Mouse (Mus musculus) G1E (cell line): ENCODE measurements around the gene Hspbap1.

Experiments
- CTCF ChIP-seq: IDR thresholded peaks from 2 replicates; pipeline ENCODE4 v1.5.1; 2012; ENCODE audit warnings: low read depth, low read length, inconsistent platforms, mixed read lengths
- GATA1 ChIP-seq: IDR thresholded peaks from 2 replicates; pipeline ENCODE4 v1.6.1; 2012; ENCODE audit warnings: borderline replicate concordance, low read length, inconsistent platforms, mixed read lengths
- POLR2AphosphoS5 ChIP-seq: IDR thresholded peaks from 2 replicates; pipeline ENCODE4 v1.6.1; 2012; ENCODE audit warnings: low read depth, low read length, inconsistent platforms; ENCODE audit not compliant: insufficient replicate concordance

DNA sequence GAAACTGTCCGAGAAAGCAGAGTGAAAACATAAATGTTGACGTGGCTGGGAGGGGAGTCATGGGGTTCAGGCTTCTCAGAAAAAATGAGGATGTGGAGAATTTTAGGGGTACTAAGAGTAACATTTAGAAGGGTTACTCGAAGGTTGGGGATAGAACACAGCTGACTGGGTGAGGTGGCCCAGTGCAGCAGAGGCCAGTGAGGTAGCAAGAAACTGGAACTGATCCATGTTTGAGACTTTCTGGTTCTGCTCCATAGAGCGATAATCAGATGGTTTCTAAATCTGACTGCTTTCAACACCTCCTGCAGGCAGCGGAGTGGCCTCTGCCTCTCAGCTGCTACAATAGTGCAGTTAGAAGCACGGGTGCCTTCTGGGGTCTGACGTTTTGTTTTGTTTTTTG lies 6.6 kb downstream of the Hspbap1 start:
- TF ChIP-seq CTCF (no peak), POLR2AphosphoS5 (no peak), GATA1 (no peak)
